Mouse (Mus musculus) CH12.LX (cell line): ENCODE results near the gene Cd69. TPM values are rescaled to one million over a fixed set of nuclear protein-coding genes. Genes with fewer than 3 reads are reported as not detected.

Experiments used
- DNase-seq: peaks from one replicate; pipeline ENCODE4 v3.0.0-alpha.2; 2013; ENCODE audit errors: extremely low read depth
- H3K27ac ChIP-seq: 2 replicates; pipeline ENCODE4 v1.5.1; 2012; ENCODE audit warnings: low read depth, mild to moderate bottlenecking, control low read depth, moderate library complexity; ENCODE audit not compliant: insufficient read depth
- H3K27me3 ChIP-seq: replicated peaks from 2 replicates; pipeline ENCODE3; 2012; ENCODE audit warnings: inconsistent platforms
- H3K36me3 ChIP-seq, 2 experiments: replicated peaks in 1 of 2; 2 replicates each; pipeline versions ENCODE3 to v1.6.1; 2012; ENCODE audit warnings: inconsistent platforms in 1 of 2, low read length in 1 of 2, mild to moderate bottlenecking in 1 of 2, mixed read lengths in 1 of 2, moderate library complexity in 1 of 2; ENCODE audit not compliant: control insufficient read depth in 1 of 2, insufficient read depth in 1 of 2
- H3K4me1 ChIP-seq, 2 experiments: 2 replicates each; pipeline ENCODE4 v1.6.1; 2012; ENCODE audit warnings: inconsistent platforms in 1 of 2, moderate library complexity in 1 of 2; ENCODE audit not compliant: insufficient read depth in 2 of 2, control insufficient read depth in 1 of 2
- H3K4me2 ChIP-seq: 2 replicates; pipeline ENCODE4 v1.6.1; 2012; ENCODE audit warnings: low read depth, mild to moderate bottlenecking, control low read depth; ENCODE audit not compliant: poor library complexity, insufficient read depth, severe bottlenecking
- H3K4me3 ChIP-seq, 3 experiments: fragments of 150-350 bp in 1 of 3; sonication (generic) in 1 of 3; replicated peaks in 1 of 3; 2 replicates each; pipeline versions ENCODE3 to v1.5.1; 2011 to 2012; ENCODE audit warnings: low read depth in 2 of 3, low read length in 2 of 3, mild to moderate bottlenecking in 2 of 3, moderate library complexity in 2 of 3, control low read depth in 1 of 3, improper control_type of control experiment in 1 of 3, inconsistent platforms in 1 of 3, mixed read lengths in 1 of 3; ENCODE audit not compliant: poor library complexity in 1 of 3
- H3K79me2 ChIP-seq: replicated peaks from 2 replicates; pipeline ENCODE4 v1.6.1; 2012; ENCODE audit warnings: mild to moderate bottlenecking, moderate library complexity; ENCODE audit not compliant: control insufficient read depth, poor library complexity, insufficient read depth, severe bottlenecking; ENCODE audit errors: extremely low read depth
- H3K9ac ChIP-seq: 2 replicates; pipeline ENCODE4 v1.6.1; 2012; ENCODE audit warnings: low read depth, mild to moderate bottlenecking, control low read depth, moderate library complexity; ENCODE audit not compliant: insufficient read depth
- H3K9me3 ChIP-seq: replicated peaks from 2 replicates; pipeline ENCODE3; 2012; ENCODE audit warnings: low read length, inconsistent platforms, mixed read lengths
- BHLHE40 ChIP-seq: IDR thresholded peaks from 2 replicates; pipeline ENCODE4 v1.6.1; 2011; ENCODE audit warnings: mild to moderate bottlenecking, low read depth, low read length, improper control_type of control experiment
- CHD1 ChIP-seq: IDR thresholded peaks from 2 replicates; pipeline ENCODE4 v1.6.1; 2012; ENCODE audit warnings: low read depth, low read length, improper control_type of control experiment, inconsistent platforms
- CHD2 ChIP-seq: IDR thresholded peaks from 2 replicates; pipeline ENCODE4 v1.6.1; 2011; ENCODE audit warnings: low read length, improper control_type of control experiment
- CTCF ChIP-seq, 2 experiments: IDR thresholded peaks in 1 of 2; conservative IDR thresholded peaks in 1 of 2; 2 replicates each; pipeline ENCODE4 v1.5.1; 2011 to 2012; ENCODE audit warnings: low read depth in 2 of 2, low read length in 2 of 2, improper control_type of control experiment in 1 of 2, inconsistent platforms in 1 of 2, mild to moderate bottlenecking in 1 of 2, moderate library complexity in 1 of 2
- E2F4 ChIP-seq: IDR thresholded peaks from 2 replicates; pipeline ENCODE4 v1.6.1; 2011; ENCODE audit warnings: low read depth, low read length, improper control_type of control experiment; ENCODE audit not compliant: insufficient replicate concordance
- ELF1 ChIP-seq: IDR thresholded peaks from 2 replicates; pipeline ENCODE4 v1.6.1; 2014; ENCODE audit warnings: low read depth, mild to moderate bottlenecking, inconsistent platforms, low read length, improper control_type of control experiment
- EP300 ChIP-seq: IDR thresholded peaks from 2 replicates; pipeline ENCODE4 v1.6.1; 2011; ENCODE audit warnings: low read length, improper control_type of control experiment
- ETS1 ChIP-seq: conservative IDR thresholded peaks from 2 replicates; pipeline ENCODE4 v1.6.1; 2012; ENCODE audit warnings: low read depth, mild to moderate bottlenecking, inconsistent platforms, low read length, improper control_type of control experiment, moderate library complexity
- IRF4 ChIP-seq: IDR thresholded peaks from 2 replicates; pipeline ENCODE4 v1.6.1; 2014; ENCODE audit warnings: low read depth, mild to moderate bottlenecking, inconsistent platforms, low read length, improper control_type of control experiment
- JUN ChIP-seq: IDR thresholded peaks from 2 replicates; pipeline ENCODE4 v1.6.1; 2011; ENCODE audit warnings: low read depth, mild to moderate bottlenecking, low read length, improper control_type of control experiment, moderate library complexity; ENCODE audit not compliant: insufficient read depth
- JUND ChIP-seq: conservative IDR thresholded peaks from 2 replicates; pipeline ENCODE4 v1.6.1; 2011; ENCODE audit warnings: low read depth, low read length, improper control_type of control experiment
- KAT2A ChIP-seq: IDR thresholded peaks from 2 replicates; pipeline ENCODE4 v1.6.1; 2012; ENCODE audit warnings: low read length, improper control_type of control experiment, inconsistent platforms; ENCODE audit not compliant: insufficient replicate concordance
- MAFK ChIP-seq: IDR thresholded peaks from 2 replicates; pipeline ENCODE4 v1.6.1; 2011; ENCODE audit warnings: low read length, improper control_type of control experiment; ENCODE audit not compliant: insufficient replicate concordance
- MAX ChIP-seq: IDR thresholded peaks from 2 replicates; pipeline ENCODE4 v1.6.1; 2011; ENCODE audit warnings: low read length, improper control_type of control experiment
- MAZ ChIP-seq: IDR thresholded peaks from 2 replicates; pipeline ENCODE4 v1.6.1; 2012; ENCODE audit warnings: low read depth, mild to moderate bottlenecking, inconsistent platforms, low read length, improper control_type of control experiment, moderate library complexity
- MEF2A ChIP-seq: IDR thresholded peaks from 2 replicates; pipeline ENCODE4 v1.6.1; 2014; ENCODE audit warnings: low read depth, mild to moderate bottlenecking, inconsistent platforms, low read length, improper control_type of control experiment, borderline replicate concordance
- MXI1 ChIP-seq: IDR thresholded peaks from 2 replicates; pipeline ENCODE4 v1.6.1; 2011; ENCODE audit warnings: mild to moderate bottlenecking, low read depth, low read length, improper control_type of control experiment
- MYC ChIP-seq: IDR thresholded peaks from 2 replicates; pipeline ENCODE4 v1.6.1; 2011; ENCODE audit warnings: low read depth, mild to moderate bottlenecking, improper control_type of control experiment, low read length
- NELFE ChIP-seq: IDR thresholded peaks from 2 replicates; pipeline ENCODE4 v1.6.1; 2011; ENCODE audit warnings: low read depth, low read length, improper control_type of control experiment
- NRF1 ChIP-seq: IDR thresholded peaks from 2 replicates; pipeline ENCODE4 v1.6.1; 2014; ENCODE audit warnings: low read depth, mild to moderate bottlenecking, inconsistent platforms, low read length, improper control_type of control experiment, moderate library complexity
- PAX5 ChIP-seq: IDR thresholded peaks from 2 replicates; pipeline ENCODE4 v1.6.1; 2012; ENCODE audit warnings: low read length, inconsistent platforms, mixed read lengths
- POLR2AphosphoS2 ChIP-seq: IDR thresholded peaks from 2 replicates; pipeline ENCODE4 v1.6.1; 2011; ENCODE audit warnings: low read depth, low read length, improper control_type of control experiment
- RCOR1 ChIP-seq: conservative IDR thresholded peaks from 2 replicates; pipeline ENCODE4 v1.6.1; 2012; ENCODE audit warnings: low read depth, mild to moderate bottlenecking, inconsistent platforms, low read length, improper control_type of control experiment
- SMC3 ChIP-seq: IDR thresholded peaks from 2 replicates; pipeline ENCODE4 v1.6.1; 2011; ENCODE audit warnings: low read depth, low read length, improper control_type of control experiment
- TBP ChIP-seq: conservative IDR thresholded peaks from 2 replicates; pipeline ENCODE4 v1.6.1; 2011; ENCODE audit warnings: low read depth, low read length, improper control_type of control experiment
- TCF12 ChIP-seq: IDR thresholded peaks from 2 replicates; pipeline ENCODE4 v1.6.1; 2014; ENCODE audit warnings: low read depth, mild to moderate bottlenecking, inconsistent platforms, low read length, improper control_type of control experiment
- UBTF ChIP-seq: IDR thresholded peaks from 2 replicates; pipeline ENCODE4 v1.6.1; 2012; ENCODE audit warnings: low read depth, mild to moderate bottlenecking, inconsistent platforms, low read length, improper control_type of control experiment, moderate library complexity
- USF2 ChIP-seq: conservative IDR thresholded peaks from 2 replicates; pipeline ENCODE4 v1.6.1; 2011; ENCODE audit warnings: low read depth, low read length, improper control_type of control experiment
- ZMIZ1 ChIP-seq: IDR thresholded peaks from 2 replicates; pipeline ENCODE4 v1.6.1; 2012; ENCODE audit warnings: low read depth, mild to moderate bottlenecking, inconsistent platforms, low read length, improper control_type of control experiment
- ZNF384 ChIP-seq: IDR thresholded peaks from 2 replicates; pipeline ENCODE4 v1.6.1; 2012; ENCODE audit warnings: low read depth, low read length, improper control_type of control experiment, inconsistent platforms
- dilution Hi-C: fragments of 300-500 bp; cut with MboI; formaldehyde crosslinking; loops from 2 replicates; pipeline ENCODE4 v1.14.3; 2020; ENCODE audit warnings: low sequenced_read_pairs; ENCODE audit not compliant: extremely low pct_unique_long_range_greater_than_20kb, extremely low pct_ligation_motif_present
- in situ Hi-C: fragments of 300-500 bp; cut with MboI; formaldehyde crosslinking; loops from 3 replicates; pipeline ENCODE4 v1.14.3; 2019; ENCODE audit warnings: low sequenced_read_pairs, low pct_ligation_motif_present, low pct_unique_long_range_greater_than_20kb, mixed read lengths
- polyA plus RNA-seq: library from polyadenylated mRNA; unstranded; fragments of >175 nt; gene quantifications from 2 replicates; pipeline ENCODE4 v1.2.1, GENCODE M21; 2012; ENCODE audit warnings: low read depth; ENCODE audit not compliant: insufficient read length
- total RNA-seq, 2 experiments: library from RNA; depleted of rRNA; stranded (reverse); fragments of 300-350 nt in 1 of 2; fragments of >200 nt in 1 of 2; gene quantifications; 2 replicates each; pipeline ENCODE4 v1.2.3; 2012 to 2014

Cd69 gene
- total and polyA plus RNA-seq, 3 experiments, result 71.2 to 229 (median 132) TPM

DNA sequence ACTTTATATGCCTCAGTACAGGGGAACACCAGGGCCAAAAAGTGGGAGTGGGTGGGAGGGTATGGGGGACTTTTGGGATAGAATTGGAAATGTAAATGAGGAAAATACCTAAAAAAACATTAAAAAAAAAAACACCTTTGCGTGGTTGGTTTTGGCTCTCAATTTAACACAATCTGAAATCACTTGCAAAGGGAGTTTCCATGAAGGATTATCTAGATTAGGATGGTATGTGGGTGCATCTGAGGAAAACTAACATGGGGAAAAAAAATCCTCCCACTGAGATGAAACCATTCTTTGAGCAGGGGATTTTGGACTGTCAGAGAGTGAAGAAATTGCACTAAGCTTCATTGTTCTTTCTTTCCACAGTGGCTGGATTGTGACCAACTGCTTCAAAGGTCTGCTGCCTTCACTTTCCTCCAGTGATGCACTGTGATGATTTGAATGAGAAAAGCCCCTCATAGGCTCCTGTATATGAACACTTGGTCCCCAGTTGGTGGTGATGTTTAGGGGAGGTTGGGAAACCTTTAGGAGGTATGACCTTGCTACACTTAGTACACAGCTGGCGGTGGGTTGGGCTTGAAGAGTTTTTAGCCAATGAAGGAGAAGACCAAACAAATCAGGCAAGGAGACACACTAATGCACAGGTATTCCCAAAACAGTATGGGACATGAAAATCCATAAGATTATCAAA is 38.4 kb downstream of the Cd69 start (continued):
- TF ChIP-seq MAZ (peak; percentile 46), ETS1 (no peak; the same call in none of the 2 replicates), RCOR1 (no peak), CHD1 (peak; percentile 94), MAFK (no peak), USF2 (no peak), PAX5 (no peak), MYC (peak; percentile 48; the same call in 1 of the 2 replicates), EP300 (peak; percentile 56), TBP (peak; percentile 97), JUN (peak; percentile 30), JUND (no peak; the same call in 1 of the 2 replicates), MEF2A (no peak)
- TF ChIP-seq, all 38 proteins: peak for 17

DNA sequence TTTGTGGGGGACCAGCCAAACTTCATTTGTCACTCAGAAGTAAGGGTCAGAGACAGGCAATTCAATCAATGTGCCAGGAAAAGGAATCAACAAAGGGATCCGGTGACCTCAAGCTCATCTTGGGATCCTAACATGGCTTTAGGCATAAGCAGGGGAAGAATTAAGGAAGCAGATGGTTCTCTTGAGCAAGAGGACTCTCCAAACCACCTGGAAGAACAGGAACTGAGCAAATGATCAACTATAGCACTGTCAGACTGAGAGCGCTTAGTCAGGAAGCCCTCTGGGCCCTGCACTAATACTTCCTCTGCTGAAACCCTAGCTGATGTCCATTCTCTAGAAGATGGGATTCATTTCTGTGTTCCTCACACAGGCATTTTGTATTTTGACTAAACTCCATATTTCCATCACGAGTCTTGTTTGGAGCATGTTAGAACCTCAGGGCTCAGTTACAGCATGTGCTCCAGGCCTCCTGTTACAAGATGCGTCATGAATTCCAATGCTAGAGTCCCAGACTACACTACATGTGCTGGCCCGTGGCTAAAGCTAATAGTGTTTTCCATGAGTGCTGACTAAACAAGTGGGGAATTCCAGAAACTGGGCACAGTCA is 39.3 kb downstream of the Cd69 start:
- Histone ChIP-seq H3K27ac (peak overlapping the region; percentile 100), H3K27me3 (no peaks in the 10 kb centered on the region), H3K4me2 (peak overlapping the region; percentile 43), H3K9ac (peak overlapping the region; percentile 99), H3K36me3 (peaks cover 0 to 6% of the 10 kb centered on the region in 2 experiments), H3K9me3 (peaks cover 4% of the 10 kb centered on the region), H3K4me3 (peak overlapping the region; percentile 18 to 27 (median 24)), H3K4me1 (peaks cover 19 to 57% of the 10 kb centered on the region in 2 experiments), H3K79me2 (peaks cover 3% of the 10 kb centered on the region; the same call in 1 of the 2 replicates)
- in situ Hi-C loops (no loop called here), dilution Hi-C loops (no loop called here)
- DNase-seq, result peak; percentile 83
- TF ChIP-seq BHLHE40 (peak; percentile 92), NELFE (no peak; the same call in 1 of the 2 replicates), UBTF (0 out of 2 replicates have a peak, but pooled peaks have one; percentile 30), ETS1 (peak; percentile 85), E2F4 (no peak), MAX (peak; percentile 95), TBP (peak; percentile 75; the same call in 1 of the 2 replicates), USF2 (0 out of 2 replicates have a peak, but pooled peaks have one; percentile 23), MYC (peak; percentile 97), JUND (peak; percentile 59), ELF1 (peak; percentile 69), CTCF (conservative IDR thresholded peaks at IDR 0.05 in 1 of 2, IDR thresholded peaks at IDR 0.05 in 1 of 2; ENCODE audit: low read depth in 2 of 2, low read length in 2 of 2) (no peak), CHD2 (peak; percentile 55), NRF1 (peak; percentile 32; the same call in 1 of the 2 replicates), CHD1 (no peak; the same call in 1 of the 2 replicates), IRF4 (peak; percentile 83), EP300 (peak; percentile 89), ZNF384 (peak; percentile 31; the same call in 1 of the 2 replicates), MAFK (peak; percentile 47; the same call in 1 of the 2 replicates), ZMIZ1 (peak; percentile 7), SMC3 (peak; percentile 14; the same call in 1 of the 2 replicates), MEF2A (peak; percentile 78; the same call in 1 of the 2 replicates), PAX5 (no peak), TCF12 (peak; percentile 89), MAZ (no peak), JUN (peak; percentile 73), RCOR1 (peak; percentile 71), KAT2A (0 out of 2 replicates have a peak, but pooled peaks have one; percentile 59), MXI1 (peak; percentile 65; the same call in 1 of the 2 replicates), POLR2AphosphoS2 (no peak)
